ENCODE assay signal across 25 mouse cellular contexts in genomic region chr3:28385199-28385975, GRCm38 (mm10).
DNase-seq lines count a peak whose midpoint lies in the region; ATAC-seq and TF ChIP-seq lines count a peak whose summit lies in the region.
"Had no signal": no experiment of that assay in that cellular context is flagged by ENCODE, and none has a peak within 500 bp of the region (broad histone marks: within the 10 kb centered on the region; RNA-seq: fewer than 3 reads in every experiment).

No protein-coding gene starts in this region.

- no peaks in the 10 kb centered on the region for H3K36me3 ChIP-seq in forebrain, embryonic 15.5 days
- no peaks in the 10 kb centered on the region for H3K36me3 ChIP-seq in forebrain, embryonic 13.5 days (ENCODE audit: poor library complexity, severe bottlenecking)
- no peaks in the 10 kb centered on the region for H3K36me3 ChIP-seq in hindbrain, embryonic 12.5 days
- H3K36me3 ChIP-seq in hindbrain, embryonic 10.5 days, result no peaks in the 10 kb centered on the region
- no peaks in the 10 kb centered on the region for H3K36me3 ChIP-seq in midbrain, embryonic 16.5 days (ENCODE audit: control insufficient read depth, insufficient read depth, low read length)
- H3K36me3 ChIP-seq in midbrain, embryonic 11.5 days (ENCODE audit: control insufficient read depth, insufficient read depth, low read length), result no peaks in the 10 kb centered on the region
- H3K36me3 ChIP-seq in hindbrain, postnatal 0 days (ENCODE audit: insufficient read depth, low read length), result no peaks in the 10 kb centered on the region
- H3K36me3 ChIP-seq: embryonic facial prominence, embryonic 12.5 days; G1E; limb, embryonic 12.5 days; liver, embryonic 15.5 days had no signal

- no peak overlapping the region for H3K9ac ChIP-seq in forebrain, embryonic 15.5 days (replicated peaks)
- no peak overlapping the region for H3K9ac ChIP-seq in forebrain, embryonic 13.5 days
- no peak overlapping the region for H3K9ac ChIP-seq in hindbrain, embryonic 12.5 days
- no peak overlapping the region for H3K9ac ChIP-seq in midbrain, embryonic 16.5 days (ENCODE audit: low read depth, low read length)
- H3K9ac ChIP-seq in midbrain, embryonic 11.5 days (ENCODE audit: low read length), result no peak overlapping the region
- H3K9ac ChIP-seq in hindbrain, postnatal 0 days (replicated peaks; ENCODE audit: low read length), result no peak overlapping the region
- H3K9ac ChIP-seq: embryonic facial prominence, embryonic 12.5 days; limb, embryonic 12.5 days; liver, embryonic 15.5 days; lung, embryonic 14.5 days had no signal

- H3K9me3 ChIP-seq in forebrain, embryonic 15.5 days, result no peaks in the 10 kb centered on the region
- no peaks in the 10 kb centered on the region for H3K9me3 ChIP-seq in forebrain, embryonic 13.5 days (replicated peaks)
- H3K9me3 ChIP-seq in hindbrain, embryonic 12.5 days (replicated peaks), result no peaks in the 10 kb centered on the region
- H3K9me3 ChIP-seq in hindbrain, embryonic 10.5 days, result 0 out of 2 replicates have a peak, but pooled peaks cover 3% of the 10 kb centered on the region
- H3K9me3 ChIP-seq in midbrain, embryonic 16.5 days (replicated peaks; ENCODE audit: control insufficient read depth, low read length, poor library complexity, severe bottlenecking), result no peaks in the 10 kb centered on the region
- H3K9me3 ChIP-seq in midbrain, embryonic 11.5 days (ENCODE audit: control insufficient read depth, low read length), result no peaks in the 10 kb centered on the region
- no peaks in the 10 kb centered on the region for H3K9me3 ChIP-seq in hindbrain, postnatal 0 days (ENCODE audit: low read length)
- H3K9me3 ChIP-seq: embryonic facial prominence, embryonic 12.5 days; G1E; limb, embryonic 12.5 days; liver, embryonic 15.5 days had no signal

- peak overlapping the region; percentile 24; the same call in 1 of the 2 replicates for H3K27ac ChIP-seq in forebrain, embryonic 15.5 days (replicated peaks)
- no peak overlapping the region for H3K27ac ChIP-seq in forebrain, embryonic 13.5 days
- peak overlapping the region; percentile 62; the same call in 1 of the 2 replicates for H3K27ac ChIP-seq in hindbrain, embryonic 12.5 days
- no peak overlapping the region for H3K27ac ChIP-seq in hindbrain, embryonic 10.5 days
- H3K27ac ChIP-seq in midbrain, embryonic 16.5 days (ENCODE audit: low read length), result peak overlapping the region; percentile 61; the same call in 1 of the 2 replicates
- H3K27ac ChIP-seq in midbrain, embryonic 11.5 days (ENCODE audit: low read depth, low read length), result no peak overlapping the region
- peak overlapping the region; percentile 57 for H3K27ac ChIP-seq in hindbrain, postnatal 0 days
- H3K27ac ChIP-seq: embryonic facial prominence, embryonic 12.5 days; limb, embryonic 12.5 days; liver, embryonic 15.5 days had no signal

- H3K27me3 ChIP-seq in forebrain, embryonic 15.5 days, result no peaks in the 10 kb centered on the region
- H3K27me3 ChIP-seq in forebrain, embryonic 13.5 days, result no peaks in the 10 kb centered on the region
- no peaks in the 10 kb centered on the region for H3K27me3 ChIP-seq in hindbrain, embryonic 12.5 days
- H3K27me3 ChIP-seq in hindbrain, embryonic 10.5 days (ENCODE audit: insufficient read depth, poor library complexity, severe bottlenecking), result no peaks in the 10 kb centered on the region
- H3K27me3 ChIP-seq in midbrain, embryonic 16.5 days (ENCODE audit: control insufficient read depth, insufficient read depth, low read depth, low read length), result no peaks in the 10 kb centered on the region
- no peaks in the 10 kb centered on the region for H3K27me3 ChIP-seq in midbrain, embryonic 11.5 days (ENCODE audit: control insufficient read depth, insufficient read depth, low read length)
- H3K27me3 ChIP-seq in hindbrain, postnatal 0 days (ENCODE audit: insufficient read depth, low read length), result no peaks in the 10 kb centered on the region
- H3K27me3 ChIP-seq: embryonic facial prominence, embryonic 12.5 days; limb, embryonic 12.5 days; liver, embryonic 15.5 days had no signal

- H3K4me3 ChIP-seq in forebrain, embryonic 15.5 days, result no peak overlapping the region
- no peak overlapping the region for H3K4me3 ChIP-seq in forebrain, embryonic 13.5 days
- no peak overlapping the region for H3K4me3 ChIP-seq in hindbrain, embryonic 12.5 days
- H3K4me3 ChIP-seq in hindbrain, embryonic 10.5 days, result no peak overlapping the region
- H3K4me3 ChIP-seq in midbrain, embryonic 16.5 days (ENCODE audit: low read depth, low read length), result no peak overlapping the region
- H3K4me3 ChIP-seq in midbrain, embryonic 11.5 days (ENCODE audit: low read depth, low read length), result no peak overlapping the region
- no peak overlapping the region for H3K4me3 ChIP-seq in hindbrain, postnatal 0 days (ENCODE audit: low read length)
- H3K4me3 ChIP-seq: embryonic facial prominence, embryonic 12.5 days; left cerebral cortex, adult 2 months; limb, embryonic 12.5 days; liver, embryonic 15.5 days had no signal

- no peak for TF ChIP-seq CTCF in hindbrain, postnatal 0 days (IDR thresholded peaks at IDR 0.05; ENCODE audit: low read depth)

- DNase-seq in hindbrain, embryonic 10.5 days (ENCODE audit: low spot score), result no peak
- DNase-seq in midbrain, embryonic 11.5 days (ENCODE audit: low spot score, missing footprints), result no peak
- no peak for DNase-seq in hindbrain, postnatal 0 days (ENCODE audit: low spot score)
- DNase-seq: adrenal gland, adult 8-10 months; cerebellum, adult 8-10 months; cerebellum, postnatal 36 days; embryo, embryonic 11 days; heart, postnatal 14 days; kidney, adult 11 months; kidney, postnatal 14 days; lung, embryonic 14.5 days; lung, postnatal 14 days; right cerebral cortex, postnatal 4 days had no signal

- peaks cover 38% of the 10 kb centered on the region for H3K4me1 ChIP-seq in forebrain, embryonic 15.5 days
- peaks cover 30% of the 10 kb centered on the region for H3K4me1 ChIP-seq in forebrain, embryonic 13.5 days
- peaks cover 25% of the 10 kb centered on the region for H3K4me1 ChIP-seq in hindbrain, embryonic 12.5 days
- peaks cover 29% of the 10 kb centered on the region for H3K4me1 ChIP-seq in hindbrain, embryonic 10.5 days (replicated peaks)
- peaks cover 28% of the 10 kb centered on the region for H3K4me1 ChIP-seq in midbrain, embryonic 16.5 days (ENCODE audit: control insufficient read depth, insufficient read depth, low read length)
- peaks cover 3% of the 10 kb centered on the region; the same call in 1 of the 2 replicates for H3K4me1 ChIP-seq in midbrain, embryonic 11.5 days (ENCODE audit: control insufficient read depth, insufficient read depth, low read length)
- peaks cover 19% of the 10 kb centered on the region for H3K4me1 ChIP-seq in hindbrain, postnatal 0 days (ENCODE audit: insufficient read depth, low read length)
- H3K4me1 ChIP-seq: embryonic facial prominence, embryonic 12.5 days; liver, embryonic 15.5 days had no signal

- ATAC-seq in forebrain, embryonic 15.5 days (replicated peaks), result 0 out of 2 replicates have a peak, but pooled peaks have one; percentile 29
- no peak for ATAC-seq in forebrain, embryonic 13.5 days
- ATAC-seq in hindbrain, embryonic 12.5 days (ENCODE audit: low FRiP score), result no peak
- ATAC-seq in midbrain, embryonic 16.5 days, result 0 out of 2 replicates have a peak, but pooled peaks have one; percentile 7
- no peak for ATAC-seq in midbrain, embryonic 11.5 days (ENCODE audit: low FRiP score)
- ATAC-seq in hindbrain, postnatal 0 days, result no peak
- ATAC-seq in erythroblast, adult 5-6 weeks (replicated peaks; ENCODE audit: low FRiP score, poor library complexity, severe bottlenecking), result no peak
- ATAC-seq: forebrain, embryonic 14.5 days; inflammation-experienced regulatory T-cells, adult 6 months had no signal

- no peak overlapping the region for H3K4me2 ChIP-seq in forebrain, embryonic 15.5 days (replicated peaks)
- H3K4me2 ChIP-seq in forebrain, embryonic 13.5 days, result no peak overlapping the region
- no peak overlapping the region for H3K4me2 ChIP-seq in hindbrain, embryonic 12.5 days (replicated peaks)
- no peak overlapping the region for H3K4me2 ChIP-seq in midbrain, embryonic 16.5 days (ENCODE audit: low read length)
- H3K4me2 ChIP-seq in midbrain, embryonic 11.5 days, result no peak overlapping the region
- no peak overlapping the region for H3K4me2 ChIP-seq in hindbrain, postnatal 0 days (ENCODE audit: low read depth, low read length)
- H3K4me2 ChIP-seq: embryonic facial prominence, embryonic 12.5 days; limb, embryonic 12.5 days; liver, embryonic 15.5 days; lung, embryonic 14.5 days had no signal

- WGBS in forebrain, embryonic 15.5 days, result 90% methylated on average over 10 of the region's 10 CpGs
- WGBS in forebrain, embryonic 13.5 days, result 92% methylated on average over 10 of the region's 10 CpGs
- 92% methylated on average over 10 of the region's 10 CpGs for WGBS in hindbrain, embryonic 12.5 days
- WGBS in hindbrain, embryonic 10.5 days, result 92% methylated on average over 10 of the region's 10 CpGs
- WGBS in midbrain, embryonic 16.5 days, result 92% methylated on average over 10 of the region's 10 CpGs
- WGBS in midbrain, embryonic 11.5 days, result 94% methylated on average over 10 of the region's 10 CpGs
- WGBS in hindbrain, postnatal 0 days, result 84% methylated on average over 10 of the region's 10 CpGs

Comparison
In these comparisons a context has a peak if more than half of its experiments do, and no peak if none do; other contexts are left out.
1. ATAC-seq: peak in forebrain, embryonic 15.5 days (single experiment) and midbrain, embryonic 16.5 days (single experiment); none in forebrain, embryonic 13.5 days (single experiment), hindbrain, embryonic 12.5 days (single experiment), midbrain, embryonic 11.5 days (single experiment), hindbrain, postnatal 0 days (single experiment) and erythroblast, adult 5-6 weeks (single experiment).
2. H3K27ac ChIP-seq: peak in forebrain, embryonic 15.5 days (single experiment), hindbrain, embryonic 12.5 days (single experiment), midbrain, embryonic 16.5 days (single experiment) and hindbrain, postnatal 0 days (single experiment); none in forebrain, embryonic 13.5 days (single experiment), hindbrain, embryonic 10.5 days (single experiment) and midbrain, embryonic 11.5 days (single experiment).